Comparison of ENCODE assay signal across 8 mouse cellular contexts in the genomic region with DNA sequence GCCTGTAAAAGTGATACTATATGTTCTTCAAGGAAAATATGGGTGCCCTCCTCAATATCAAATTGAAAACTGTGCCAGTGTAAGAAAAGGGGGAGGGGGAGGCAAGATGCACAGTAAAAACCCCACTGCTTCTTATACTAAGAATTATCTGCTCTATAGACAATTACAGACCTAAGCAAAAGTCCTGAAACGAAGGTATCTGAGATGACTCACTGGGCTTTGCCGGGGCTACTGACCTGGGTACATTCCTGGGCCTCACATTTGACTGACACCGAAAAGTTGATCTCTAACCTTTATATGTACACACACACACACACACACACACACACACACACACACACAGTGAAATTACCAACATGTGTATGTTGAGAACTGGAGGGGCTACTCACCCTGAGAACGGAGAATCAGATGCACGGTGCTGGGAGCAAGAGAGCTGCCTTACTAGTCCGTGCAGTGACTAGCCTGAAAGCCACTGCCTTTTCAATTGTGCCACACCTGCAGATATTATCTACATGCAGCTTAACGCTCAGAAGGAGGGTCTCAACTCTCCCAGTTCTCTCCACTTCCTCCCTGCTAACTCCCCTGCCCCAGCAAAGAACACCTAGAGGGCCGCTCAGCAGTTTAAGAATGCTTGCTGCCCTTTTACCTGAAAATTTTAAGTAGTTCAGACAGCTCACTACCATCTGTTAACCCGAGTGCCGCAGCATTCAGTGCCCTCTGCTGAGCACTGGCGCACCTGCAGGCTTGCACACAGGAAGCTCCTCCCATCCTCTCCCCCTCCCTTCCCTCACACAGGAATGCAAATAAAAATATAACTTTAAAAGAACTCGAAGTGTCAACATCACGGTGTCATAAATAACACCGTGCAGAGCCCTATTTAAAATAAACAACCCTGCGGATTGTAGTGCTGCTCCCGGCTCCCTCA. TPM values are rescaled to one million over a fixed set of nuclear protein-coding genes. Genes with fewer than 3 reads are reported as not detected.
A peak's percentile ranks its signal among the peaks of the same experiment; 100 is the strongest.
DNase-seq lines count a peak whose midpoint lies in the region; ATAC-seq and TF ChIP-seq lines count a peak whose summit lies in the region.

No protein-coding gene starts in this region.

- peaks cover 26% of the 10 kb centered on the region; the same call in 1 of the 2 replicates for H3K79me2 ChIP-seq in macrophage (ENCODE audit: inconsistent target)

- H3K4me1 ChIP-seq in hindbrain, postnatal 0 days (ENCODE audit: insufficient read depth, low read length), result no peaks in the 10 kb centered on the region

- no peaks in the 10 kb centered on the region for H3K9me3 ChIP-seq in hindbrain, postnatal 0 days (ENCODE audit: low read length)

- peak overlapping the region; percentile 86 for H3K4me2 ChIP-seq in hindbrain, postnatal 0 days (ENCODE audit: low read depth, low read length)

- peak overlapping the region; percentile 99 for H3K27ac ChIP-seq in gastrocnemius, adult 2 months
- H3K27ac ChIP-seq in hindbrain, postnatal 0 days, result no peak overlapping the region
- H3K27ac ChIP-seq in left cerebral cortex, adult 2 months, result peak overlapping the region; percentile 74
- H3K27ac ChIP-seq in macrophage, result peak overlapping the region; percentile 100

- DNase-seq in ZHBTc4 (ENCODE audit: low read depth, low spot score), result peak; percentile 84
- DNase-seq in gastrocnemius, adult 2 months, result peak; percentile 91
- peak; percentile 86 for DNase-seq in hindbrain, postnatal 0 days (ENCODE audit: low spot score)
- DNase-seq in left cerebral cortex, adult 2 months (ENCODE audit: extremely low spot score in 1 of 2, low spot score in 2 of 2), result peak; percentile 72 to 76
- DNase-seq in right cerebral cortex, adult 2 months (ENCODE audit: low spot score in 2 of 2), result peak; percentile 72 to 85
- DNase-seq in urinary bladder, postnatal 14 days (ENCODE audit: low spot score), result peak; percentile 89

- peak overlapping the region; percentile 46; the same call in 1 of the 2 replicates for H3K9ac ChIP-seq in hindbrain, postnatal 0 days (replicated peaks; ENCODE audit: low read length)

- peak overlapping the region; percentile 75 for H3K4me3 ChIP-seq in gastrocnemius, adult 2 months
- peak overlapping the region; percentile 52 for H3K4me3 ChIP-seq in hindbrain, postnatal 0 days (ENCODE audit: low read length)
- peak overlapping the region; percentile 49 for H3K4me3 ChIP-seq in left cerebral cortex, adult 2 months
- peak overlapping the region; percentile 67 for H3K4me3 ChIP-seq in macrophage (ENCODE audit: inconsistent target)

- H3K36me3 ChIP-seq in hindbrain, postnatal 0 days (ENCODE audit: insufficient read depth, low read length), result no peaks in the 10 kb centered on the region
- H3K36me3 ChIP-seq in macrophage (ENCODE audit: inconsistent target), result no peaks in the 10 kb centered on the region

- peak; percentile 97 for TF ChIP-seq CTCF in gastrocnemius, adult 2 months (IDR thresholded peaks at IDR 0.05)
- peak; percentile 84 for TF ChIP-seq CTCF in hindbrain, postnatal 0 days (IDR thresholded peaks at IDR 0.05; ENCODE audit: low read depth)
- TF ChIP-seq CTCF in left cerebral cortex, adult 2 months (IDR thresholded peaks at IDR 0.05), result peak; percentile 86

- peak; percentile 66 for ATAC-seq in common myeloid progenitor, adult 5-6 weeks (replicated peaks; ENCODE audit: low read depth, poor library complexity, severe bottlenecking)
- peak; percentile 97 for ATAC-seq in hindbrain, postnatal 0 days

- 18% methylated on average over 16 of the region's 16 CpGs for WGBS in hindbrain, postnatal 0 days
- under 1% methylated on average over 15 of the region's 16 CpGs for WGBS in macrophage (ENCODE audit: missing documents)

- intact Hi-C loops in gastrocnemius, adult 2 months (cut with DNase I), result loop anchor here (1.0 to 2.0 kb wide), 3 partner anchors 21 to 143 kb away; no protein-coding TSS in a partner anchor
- intact Hi-C loops in left cerebral cortex, adult 2 months (cut with DNase I), result loop anchor here (1.0 to 2.0 kb wide), 2 partner anchors 57 to 143 kb away; a partner anchor contains a TSS

- H3K27me3 ChIP-seq in hindbrain, postnatal 0 days (ENCODE audit: insufficient read depth, low read length), result no peaks in the 10 kb centered on the region

RNA-seq across cellular contexts. Expression of a gene that starts 37.6 kb away (rescaled TPM):
- total RNA-seq in common myeloid progenitor, adult 5-6 weeks (2017), result 245 and 273 TPM in 2 replicates
- total RNA-seq in gastrocnemius, adult 2 months (2021), result not detected
- total RNA-seq in hindbrain, postnatal 0 days (2014; rRNA removed), result not detected in 2 replicates
- not detected in 2 replicates for polyA plus RNA-seq in hindbrain, postnatal 0 days (2015; fragmentation: Nextera tagmentation; extraction: Ambion mirVana)
- not detected for total RNA-seq in left cerebral cortex, adult 2 months (2021)
- total RNA-seq in macrophage (2018; cell fraction: chromatin; rRNA removed), result 100 to 1,000 TPM in 2 of 26 experiments, 10 to 100 TPM in 21, 1 to 10 TPM in 3; 1.2 to 161 (median 29.2) TPM
- 100 to 1,000 TPM in 7 of 26 experiments, 10 to 100 TPM in 15, 1 to 10 TPM in 4; 2.5 to 178 (median 41.6) TPM for total RNA-seq in macrophage (2018; cell fraction: cytosol; rRNA removed)
- 100 to 1,000 TPM in 11 of 26 experiments, 10 to 100 TPM in 13, 1 to 10 TPM in 2; 3.7 to 210 (median 74.5) TPM for total RNA-seq in macrophage (2018; cell fraction: nucleus; rRNA removed)
- 2.4 to 12.8 TPM (median 4.1 TPM) in 3 replicates for polyA plus RNA-seq in macrophage (2018)

RNA-seq across cellular contexts. Expression of a gene that starts 57.2 kb away (rescaled TPM):
- total RNA-seq in common myeloid progenitor, adult 5-6 weeks (2017), result 153 and 168 TPM in 2 replicates
- total RNA-seq in gastrocnemius, adult 2 months (2021), result 100 to 1,000 TPM in 1 of 2 experiments, 10 to 100 TPM in 1; 73.7 to 109 TPM
- total RNA-seq in hindbrain, postnatal 0 days (2014; rRNA removed), result 10.0 and 10.5 TPM in 2 replicates
- 0.24 TPM in 1 of 2 replicates, not detected in the other for polyA plus RNA-seq in hindbrain, postnatal 0 days (2015; fragmentation: Nextera tagmentation; extraction: Ambion mirVana)
- total RNA-seq in left cerebral cortex, adult 2 months (2021), result 1 to 10 TPM; 4.7 to 8.4 TPM
- total RNA-seq in macrophage (2018; cell fraction: chromatin; rRNA removed), result 1,000 to 10,000 TPM in 14 of 26 experiments, 100 to 1,000 TPM in 12; 684 to 1,927 (median 1,016) TPM
- 100 to 1,000 TPM; 130 to 310 (median 205) TPM for total RNA-seq in macrophage (2018; cell fraction: cytosol; rRNA removed)
- 1,000 to 10,000 TPM in 24 of 26 experiments, 100 to 1,000 TPM in 2; 867 to 2,363 (median 1,262) TPM for total RNA-seq in macrophage (2018; cell fraction: nucleus; rRNA removed)
- 120 to 201 TPM (median 122 TPM) in 3 replicates for polyA plus RNA-seq in macrophage (2018)

Comparison
In these comparisons a context has a peak if more than half of its experiments do, and no peak if none do; other contexts are left out.
1. RNA of a gene that starts 37.6 kb away (total RNA-seq): 245 to 273 TPM in common myeloid progenitor, adult 5-6 weeks; not detected in gastrocnemius, adult 2 months, not detected in hindbrain, postnatal 0 days and not detected in left cerebral cortex, adult 2 months; every median in the first group is over 100 times any median in the second.
2. Peak in every context shown above with its lines, with median percentiles within 50 percentile points of each other: DNase-seq, H3K4me3 ChIP-seq and CTCF ChIP-seq.